Mouse (Mus musculus): Measurements from ENCODE around the gene Fstl5. TPM values are rescaled to one million over a fixed set of nuclear protein-coding genes. Genes with fewer than 3 reads are reported as not detected.
"Not testable (repeated sequence)": the region's sequence is repeated elsewhere in the genome, so short reads cannot be mapped to it uniquely, and the experiment has no call there.

Gene Fstl5
- polyA plus RNA-seq, 1 experiment from 2014 or later, result not detected

DNA sequence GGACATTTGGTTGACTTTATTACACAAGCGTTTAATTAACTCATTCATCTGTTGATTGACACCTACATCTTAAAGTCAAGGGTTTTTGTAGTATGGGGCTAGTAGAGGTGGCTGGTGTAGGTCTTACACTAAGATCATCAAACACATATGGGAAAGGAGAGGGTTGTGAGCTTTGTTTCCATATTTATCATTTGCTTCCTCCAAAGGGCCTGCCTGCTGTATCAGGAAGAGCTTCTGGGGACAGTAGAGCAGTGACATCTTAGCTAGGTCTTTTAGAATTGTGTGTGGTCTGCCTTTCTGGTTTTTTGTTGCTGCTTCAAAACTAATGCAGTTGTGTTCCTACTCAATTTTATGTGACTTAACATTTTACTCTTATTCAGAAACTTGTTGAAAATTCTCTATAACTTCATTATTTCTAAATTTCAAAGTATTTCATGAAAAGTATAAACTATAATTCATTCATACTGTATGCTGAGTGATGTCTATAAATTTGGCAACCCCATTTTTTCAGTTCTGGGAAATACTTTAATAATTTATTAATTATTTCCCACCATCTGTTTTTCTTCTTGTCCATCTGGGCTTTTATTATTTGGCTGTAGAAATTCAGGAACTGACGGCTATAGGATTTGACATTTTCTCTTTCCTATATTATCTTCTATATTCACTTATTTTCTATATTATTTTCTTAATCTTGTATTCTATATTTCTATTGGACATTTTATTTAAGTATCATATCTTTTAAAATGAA, 227.1 kb downstream of the Fstl5 start:
- Histone ChIP-seq H3K9me3 (replicated peaks) (no peaks in the 10 kb centered on the region), H3K4me1 (no peaks in the 10 kb centered on the region), H3K27me3 (replicated peaks) (no peaks in the 10 kb centered on the region), H3K9ac (no peak overlapping the region), H3K4me3 (no peak overlapping the region), H3K27ac (no peak overlapping the region), H3K4me2 (no peak overlapping the region), H3K36me3 (no peaks in the 10 kb centered on the region)
- no peak for ATAC-seq
- 74% methylated on average over 2 of the region's 2 CpGs for WGBS (ENCODE audit: insufficient replicate concordance)

DNA sequence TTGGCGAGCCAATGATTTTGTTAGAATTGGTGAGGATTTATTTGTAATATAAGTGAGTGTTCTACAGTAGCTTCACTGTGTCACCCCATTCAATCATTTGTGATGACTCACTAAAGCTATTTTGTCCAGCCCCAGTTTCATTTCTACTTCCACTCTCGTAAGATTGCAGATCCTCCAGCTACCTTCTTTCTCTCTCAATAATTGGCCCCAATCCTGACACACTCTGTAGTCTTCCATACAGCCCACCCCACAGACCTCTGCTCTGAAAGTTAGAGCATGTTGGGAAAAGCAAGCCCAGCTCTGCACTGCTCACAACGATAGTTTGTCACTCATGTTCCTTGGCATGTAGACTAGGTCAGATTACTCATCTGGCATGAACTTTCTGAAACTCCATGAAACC, 242.9 kb downstream of the Fstl5 start:
- Histone ChIP-seq H3K9ac (no peak overlapping the region), H3K4me3 (no peak overlapping the region), H3K4me1 (no peaks in the 10 kb centered on the region), H3K36me3 (no peaks in the 10 kb centered on the region), H3K9me3 (replicated peaks) (0 out of 2 replicates have a peak, but pooled peaks cover 6% of the 10 kb centered on the region), H3K4me2 (no peak overlapping the region), H3K27me3 (replicated peaks) (no peaks in the 10 kb centered on the region), H3K27ac (no peak overlapping the region)
- ATAC-seq, result no peak
- 54% methylated on average over 3 of the region's 3 CpGs for WGBS (ENCODE audit: insufficient replicate concordance)

DNA sequence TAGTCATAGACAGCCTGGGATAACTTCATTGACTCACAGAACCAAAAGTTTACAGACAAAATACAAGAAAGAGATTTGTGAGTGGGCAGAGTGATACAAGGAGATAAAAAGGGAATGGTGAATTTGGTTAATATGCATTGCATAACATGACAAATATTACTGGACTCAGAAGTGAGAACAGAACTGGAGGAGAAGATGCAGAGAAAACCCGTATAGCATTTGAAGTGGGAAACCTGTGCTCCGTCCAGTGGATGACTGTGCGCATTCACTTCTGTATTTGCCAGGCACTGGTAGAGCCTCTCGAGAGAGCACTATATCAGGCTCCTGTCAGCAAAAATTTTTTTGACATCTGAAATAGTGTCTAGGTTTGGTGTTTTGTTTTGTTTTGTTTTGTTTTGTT, 245.5 kb downstream of the Fstl5 start:
- 64% methylated on average over 4 of the region's 4 CpGs for WGBS (ENCODE audit: insufficient replicate concordance)
- no peak overlapping the region for H3K4me2 ChIP-seq
- no peaks in the 10 kb centered on the region for H3K36me3 ChIP-seq
- H3K27me3 ChIP-seq (replicated peaks), result no peaks in the 10 kb centered on the region
- H3K27ac ChIP-seq, result no peak overlapping the region
- H3K9ac ChIP-seq, result no peak overlapping the region
- no peak overlapping the region for H3K4me3 ChIP-seq
- ATAC-seq, result no peak
- 0 out of 2 replicates have a peak, but pooled peaks cover 6% of the 10 kb centered on the region for H3K9me3 ChIP-seq (replicated peaks)
- H3K4me1 ChIP-seq, result no peaks in the 10 kb centered on the region

DNA sequence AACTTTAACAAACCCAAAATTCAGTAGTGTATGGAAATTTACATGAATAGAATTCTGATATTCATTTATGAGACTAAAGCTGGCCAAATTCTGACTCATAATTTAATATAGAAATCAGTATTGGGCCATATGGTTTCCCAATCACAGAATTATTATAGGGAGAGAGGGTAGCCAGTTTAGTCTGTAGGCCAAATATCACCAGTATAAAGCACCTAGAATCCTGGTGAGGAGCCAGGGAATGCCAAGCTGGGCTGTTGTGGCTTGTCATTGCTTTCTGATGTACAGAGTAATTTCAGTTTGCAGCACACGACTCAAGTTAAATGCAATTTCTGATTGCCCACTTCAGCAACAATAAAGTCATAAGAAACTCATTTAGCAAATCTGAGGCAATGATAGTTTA, 248.4 kb downstream of the Fstl5 start:
- H3K36me3 ChIP-seq, result no peaks in the 10 kb centered on the region
- H3K27me3 ChIP-seq (replicated peaks), result no peaks in the 10 kb centered on the region
- H3K9me3 ChIP-seq (replicated peaks), result 0 out of 2 replicates have a peak, but pooled peaks cover 6% of the 10 kb centered on the region
- H3K4me3 ChIP-seq, result no peak overlapping the region
- H3K4me2 ChIP-seq, result no peak overlapping the region
- H3K4me1 ChIP-seq, result no peaks in the 10 kb centered on the region
- whole genome bisulfite sequencing (ENCODE audit: insufficient replicate concordance), result 62% methylated on average over 1 of the region's 1 CpGs
- H3K27ac ChIP-seq, result no peak overlapping the region
- H3K9ac ChIP-seq, result no peak overlapping the region
- no peak for ATAC-seq

GRCm38 (mm10) chr3:76336922-76337321, 262.9 kb downstream of the Fstl5 start:
- ATAC-seq, result no peak
- no peak overlapping the region for H3K9ac ChIP-seq
- no peaks in the 10 kb centered on the region for H3K4me1 ChIP-seq
- H3K9me3 ChIP-seq (replicated peaks), result no peaks in the 10 kb centered on the region
- 62% methylated on average over 4 of the region's 4 CpGs for WGBS (ENCODE audit: insufficient replicate concordance)
- H3K27me3 ChIP-seq (replicated peaks), result no peaks in the 10 kb centered on the region
- no peaks in the 10 kb centered on the region for H3K36me3 ChIP-seq
- H3K4me3 ChIP-seq, result no peak overlapping the region
- H3K27ac ChIP-seq, result no peak overlapping the region
- no peak overlapping the region for H3K4me2 ChIP-seq

- Histone ChIP-seq H3K4me3 (no peak overlapping the region), H3K36me3 (no peaks in the 10 kb centered on the region), H3K4me1 (no peaks in the 10 kb centered on the region), H3K9ac (no peak overlapping the region), H3K9me3 (replicated peaks) (no peaks in the 10 kb centered on the region), H3K4me2 (no peak overlapping the region), H3K27ac (no peak overlapping the region), H3K27me3 (replicated peaks) (no peaks in the 10 kb centered on the region)
- ATAC-seq, result no peak
These were observed 292.9 kb downstream of the Fstl5 start for GRCm38 (mm10) chr3:76367000-76367399.

DNA sequence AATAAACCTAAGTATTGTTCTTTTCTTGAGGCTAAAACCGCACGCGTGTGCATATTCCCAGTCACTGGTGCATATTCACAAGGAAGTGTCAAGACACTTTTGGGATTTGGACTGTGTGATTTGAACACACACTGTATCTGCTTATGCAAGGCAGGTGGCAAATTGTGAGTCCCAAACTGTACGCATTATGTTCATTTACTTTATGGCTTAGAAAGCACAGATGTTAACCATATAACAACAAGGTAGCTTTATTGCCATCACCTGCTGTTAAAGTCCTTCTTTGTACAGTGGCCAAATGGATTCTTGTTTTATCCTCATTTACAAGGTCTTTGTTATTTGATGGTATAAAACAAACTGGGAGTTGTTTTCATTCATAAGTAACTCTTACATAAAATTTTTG, 295.8 kb downstream of the Fstl5 start:
- no peaks in the 10 kb centered on the region for H3K9me3 ChIP-seq (replicated peaks)
- no peaks in the 10 kb centered on the region for H3K27me3 ChIP-seq (replicated peaks)
- H3K4me3 ChIP-seq, result no peak overlapping the region
- H3K9ac ChIP-seq, result no peak overlapping the region
- no peaks in the 10 kb centered on the region for H3K36me3 ChIP-seq
- no peak overlapping the region for H3K27ac ChIP-seq
- no peak overlapping the region for H3K4me2 ChIP-seq
- WGBS (ENCODE audit: insufficient replicate concordance), result 82% methylated on average over 4 of the region's 4 CpGs
- ATAC-seq, result no peak
- no peaks in the 10 kb centered on the region for H3K4me1 ChIP-seq

GRCm38 (mm10) chr3:76428775-76429372, 354.8 kb downstream of the Fstl5 start:
- Histone ChIP-seq H3K27me3 (replicated peaks) (no peaks in the 10 kb centered on the region), H3K9me3 (replicated peaks) (0 out of 2 replicates have a peak, but pooled peaks cover 3% of the 10 kb centered on the region), H3K9ac (no peak overlapping the region), H3K27ac (no peak overlapping the region), H3K36me3 (no peaks in the 10 kb centered on the region), H3K4me3 (no peak overlapping the region), H3K4me2 (no peak overlapping the region), H3K4me1 (no peaks in the 10 kb centered on the region)
- WGBS (ENCODE audit: insufficient replicate concordance), result 77% methylated on average over 6 of the region's 6 CpGs
- no peak for ATAC-seq

DNA sequence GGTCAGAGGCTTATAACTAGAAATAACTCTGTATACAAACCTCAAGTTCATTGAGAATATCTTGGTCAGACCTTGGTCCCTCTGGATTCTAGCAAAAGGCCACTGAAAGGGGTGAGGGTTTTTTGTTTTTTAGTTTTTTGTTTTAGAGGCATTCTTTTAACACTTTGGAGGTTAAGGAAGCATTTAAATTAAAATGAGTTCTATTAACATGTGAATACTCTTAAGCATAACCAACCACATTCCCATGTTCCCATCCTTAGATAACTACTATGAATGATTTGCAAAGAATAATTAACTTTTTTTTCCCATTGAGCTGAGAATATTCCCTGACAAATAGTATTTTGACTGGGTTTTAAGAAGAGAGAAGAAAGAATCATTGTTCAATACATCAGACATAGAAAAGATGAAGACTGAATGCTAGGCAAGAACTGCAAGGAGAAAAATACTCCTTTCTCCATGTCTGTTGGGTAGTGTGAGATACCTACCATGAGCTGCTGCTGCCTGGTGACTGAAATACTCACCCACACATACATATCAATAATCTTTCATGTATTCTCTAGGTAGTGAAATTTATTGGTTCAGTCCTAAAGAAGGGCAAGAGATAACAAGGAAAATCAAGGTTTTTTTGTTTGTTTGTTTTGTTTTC, 393.3 kb downstream of the Fstl5 start:
- H3K4me3 ChIP-seq, result no peak overlapping the region
- H3K4me2 ChIP-seq, result no peak overlapping the region
- H3K36me3 ChIP-seq, result no peaks in the 10 kb centered on the region
- no peak overlapping the region for H3K27ac ChIP-seq
- no peaks in the 10 kb centered on the region for H3K27me3 ChIP-seq (replicated peaks)
- no peak overlapping the region for H3K9ac ChIP-seq
- ATAC-seq, result no peak
- no peaks in the 10 kb centered on the region for H3K9me3 ChIP-seq (replicated peaks)
- H3K4me1 ChIP-seq, result no peaks in the 10 kb centered on the region

DNA sequence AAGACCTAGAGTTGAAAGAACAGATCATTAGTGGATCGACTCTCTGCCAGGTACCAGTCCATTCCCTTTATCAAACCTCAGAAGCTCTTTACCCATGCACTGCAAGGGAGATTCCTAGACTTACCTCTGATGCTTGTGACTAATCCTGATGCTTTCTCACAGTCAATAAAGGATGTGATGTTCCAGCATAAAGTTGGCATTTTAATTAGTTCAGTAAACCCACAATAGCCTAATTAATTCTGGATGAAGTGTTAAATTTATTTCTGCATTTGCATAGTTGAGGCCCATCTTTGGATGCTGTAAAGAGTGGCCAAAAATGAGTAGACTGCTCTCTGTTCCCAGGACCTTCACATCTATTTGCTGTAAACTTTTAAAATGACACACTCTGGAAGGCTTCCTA, 394.1 kb downstream of the Fstl5 start:
- no peaks in the 10 kb centered on the region for H3K27me3 ChIP-seq (replicated peaks)
- 38% methylated on average over 1 of the region's 1 CpGs for WGBS (ENCODE audit: insufficient replicate concordance)
- ATAC-seq, result no peak
- no peak overlapping the region for H3K9ac ChIP-seq
- H3K4me3 ChIP-seq, result no peak overlapping the region
- no peaks in the 10 kb centered on the region for H3K4me1 ChIP-seq
- no peak overlapping the region for H3K27ac ChIP-seq
- no peaks in the 10 kb centered on the region for H3K9me3 ChIP-seq (replicated peaks)
- no peaks in the 10 kb centered on the region for H3K36me3 ChIP-seq
- no peak overlapping the region for H3K4me2 ChIP-seq

DNA sequence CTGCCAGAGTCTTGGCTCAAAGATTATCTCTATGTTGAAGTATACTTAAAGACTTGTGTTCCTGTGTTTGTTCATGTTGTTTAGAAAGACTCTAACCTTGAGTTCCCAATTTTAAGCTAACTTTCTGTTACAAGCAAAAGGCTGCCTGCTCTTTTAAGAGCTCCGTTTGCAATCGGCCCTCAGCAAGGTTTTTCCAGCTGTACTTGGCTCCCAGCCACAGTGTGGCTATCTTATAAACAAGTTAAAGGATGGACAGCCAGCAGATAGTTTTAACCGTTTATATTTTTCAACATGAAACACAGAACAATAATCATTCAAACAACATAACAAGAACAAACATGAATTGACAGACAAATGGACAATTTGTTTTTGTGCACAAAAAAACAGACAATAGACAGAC, 433.8 kb downstream of the Fstl5 start:
- not testable (repeated sequence) for ATAC-seq; H3K27me3 ChIP-seq (replicated peaks); H3K4me3 ChIP-seq; H3K27ac ChIP-seq; H3K4me1 ChIP-seq; H3K36me3 ChIP-seq; H3K4me2 ChIP-seq; H3K9ac ChIP-seq
- WGBS (ENCODE audit: insufficient replicate concordance), result 76% methylated on average over 3 of the region's 3 CpGs
- peaks cover 11% of the 10 kb centered on the region; the same call in 1 of the 2 replicates for H3K9me3 ChIP-seq (replicated peaks)

- H3K36me3 ChIP-seq, result no peaks in the 10 kb centered on the region
- peaks cover 11% of the 10 kb centered on the region; the same call in 1 of the 2 replicates for H3K9me3 ChIP-seq (replicated peaks)
- H3K27me3 ChIP-seq (replicated peaks), result no peaks in the 10 kb centered on the region
- no peak overlapping the region for H3K27ac ChIP-seq
- H3K4me1 ChIP-seq, result no peaks in the 10 kb centered on the region
- H3K9ac ChIP-seq, result no peak overlapping the region
- no peak for ATAC-seq
- H3K4me3 ChIP-seq, result no peak overlapping the region
- no peak overlapping the region for H3K4me2 ChIP-seq
- WGBS (ENCODE audit: insufficient replicate concordance), result 82% methylated on average over 14 of the region's 14 CpGs
These were observed 434.7 kb downstream of the Fstl5 start for GRCm38 (mm10) chr3:76508811-76509210.
